Comparison of ENCODE assay signal across 21 mouse cellular contexts in the genomic region with DNA sequence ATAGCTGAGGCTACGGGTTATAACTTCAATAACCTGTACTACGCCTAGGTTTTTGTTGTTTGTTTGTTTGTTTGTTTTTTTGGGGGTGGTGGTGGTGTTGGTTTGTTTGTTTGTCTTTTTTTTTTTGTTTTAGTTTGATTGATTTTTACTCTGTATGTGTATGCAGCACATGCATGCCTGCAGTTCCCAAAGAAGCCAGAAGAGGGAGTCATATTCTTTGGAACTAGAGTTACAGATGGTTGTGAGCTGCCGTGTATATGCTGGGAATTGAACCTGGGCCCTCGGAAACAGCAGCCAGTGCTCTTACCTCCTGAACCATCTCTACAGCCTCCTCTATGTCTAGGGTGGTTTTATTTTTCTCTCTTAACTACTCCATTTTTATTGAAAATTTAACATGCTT.
DNase-seq lines count a peak whose midpoint lies in the region; ATAC-seq and TF ChIP-seq lines count a peak whose summit lies in the region.
"Had no signal": no experiment of that assay in that cellular context is flagged by ENCODE, and none has a peak within 500 bp of the region (broad histone marks: within the 10 kb centered on the region; RNA-seq: fewer than 3 reads in every experiment).

No protein-coding gene starts in this region.

- H3K9ac ChIP-seq in heart, embryonic 11.5 days (ENCODE audit: low read depth, low read length): no peak overlapping the region
- no peak overlapping the region for H3K9ac ChIP-seq in lung, postnatal 0 days (replicated peaks; ENCODE audit: low read depth)
- H3K9ac ChIP-seq: embryonic facial prominence, embryonic 15.5 days; heart, embryonic 13.5 days; lung, embryonic 15.5 days had no signal

- no peak overlapping the region for H3K27ac ChIP-seq in heart, embryonic 11.5 days (ENCODE audit: low read depth, low read length)
- H3K27ac ChIP-seq in lung, postnatal 0 days (ENCODE audit: low read length): no peak overlapping the region
- H3K27ac ChIP-seq: embryonic facial prominence, embryonic 15.5 days; forebrain, embryonic 10.5 days; heart, embryonic 13.5 days; lung, embryonic 15.5 days had no signal

- no peak for ATAC-seq in heart, embryonic 11.5 days (replicated peaks; ENCODE audit: insufficient number of reproducible peaks, low FRiP score, low TSS enrichment)
- no peak for ATAC-seq in lung, postnatal 0 days
- no peak for ATAC-seq in activated CD4-positive, CD25-positive, alpha-beta regulatory T cell, adult 4 months
- ATAC-seq: hindbrain, embryonic 16.5 days had no signal

- 90% methylated on average over 4 of the region's 4 CpGs for WGBS in heart, embryonic 11.5 days (ENCODE audit: insufficient replicate concordance)
- WGBS in lung, postnatal 0 days: 93% methylated on average over 4 of the region's 4 CpGs

- no peaks in the 10 kb centered on the region for H3K36me3 ChIP-seq in heart, embryonic 11.5 days (ENCODE audit: control insufficient read depth, insufficient read depth, low read length)
- no peaks in the 10 kb centered on the region for H3K36me3 ChIP-seq in lung, postnatal 0 days (ENCODE audit: insufficient read depth, low read length)
- H3K36me3 ChIP-seq: embryonic facial prominence, embryonic 15.5 days; forebrain, embryonic 10.5 days; heart, embryonic 13.5 days; lung, embryonic 15.5 days had no signal

- no peaks in the 10 kb centered on the region for H3K4me1 ChIP-seq in heart, embryonic 11.5 days (ENCODE audit: control insufficient read depth, insufficient read depth, low read length)
- no peaks in the 10 kb centered on the region for H3K4me1 ChIP-seq in lung, postnatal 0 days (ENCODE audit: insufficient read depth, low read depth, low read length)
- H3K4me1 ChIP-seq: heart, embryonic 13.5 days; lung, embryonic 15.5 days had no signal

- H3K4me3 ChIP-seq in heart, embryonic 11.5 days (ENCODE audit: low read depth, low read length): no peak overlapping the region
- no peak overlapping the region for H3K4me3 ChIP-seq in lung, postnatal 0 days (ENCODE audit: low read depth, low read length)
- H3K4me3 ChIP-seq: embryonic facial prominence, embryonic 15.5 days; forebrain, embryonic 10.5 days; heart, embryonic 13.5 days; lung, embryonic 15.5 days had no signal

- DNase-seq in heart, adult 11 months: peak; percentile 15
- no peak for DNase-seq in lung, postnatal 0 days (ENCODE audit: low spot score)
- DNase-seq in lung, postnatal 25 days (ENCODE audit: low spot score): no peak
- DNase-seq in B cell, adult 2 months: peak; percentile 4 to 5
- DNase-seq in induced T-regulatory cell, adult 2 months (ENCODE audit: low read depth): peak; percentile 62
- DNase-seq in c-Kit-positive CD71-positive TER-119-positive erythroid progenitor cells, embryonic 14.5 days (ENCODE audit: low spot score): no peak
- DNase-seq: adrenal gland, postnatal 25 days; cerebellum, adult 9-11 months; gastrocnemius, postnatal 14 days; heart, postnatal 36 days; kidney, adult 2 months; kidney, postnatal 4 days; midbrain, embryonic 14.5 days had no signal

- H3K27me3 ChIP-seq in heart, embryonic 11.5 days (ENCODE audit: control insufficient read depth, insufficient read depth, low read length): no peaks in the 10 kb centered on the region
- no peaks in the 10 kb centered on the region for H3K27me3 ChIP-seq in lung, postnatal 0 days (replicated peaks; ENCODE audit: insufficient read depth, low read length)
- H3K27me3 ChIP-seq: embryonic facial prominence, embryonic 15.5 days; heart, embryonic 13.5 days; lung, embryonic 15.5 days had no signal

- TF ChIP-seq CTCF in lung, postnatal 0 days (IDR thresholded peaks at IDR 0.05): peak; percentile 31; the same call in 1 of the 2 replicates

- no peak overlapping the region for H3K4me2 ChIP-seq in heart, embryonic 11.5 days
- no peak overlapping the region for H3K4me2 ChIP-seq in lung, postnatal 0 days (replicated peaks; ENCODE audit: low read depth, low read length)
- H3K4me2 ChIP-seq: embryonic facial prominence, embryonic 15.5 days; heart, embryonic 13.5 days; liver, embryonic 11.5 days; lung, embryonic 15.5 days had no signal

- no peak for TF ChIP-seq EP300 in lung, postnatal 0 days (IDR thresholded peaks at IDR 0.05)

- H3K9me3 ChIP-seq in heart, embryonic 11.5 days (replicated peaks; ENCODE audit: control insufficient read depth, low read length): no peaks in the 10 kb centered on the region
- H3K9me3 ChIP-seq in lung, postnatal 0 days (ENCODE audit: low read length): no peaks in the 10 kb centered on the region
- H3K9me3 ChIP-seq: embryonic facial prominence, embryonic 15.5 days; forebrain, embryonic 10.5 days; heart, embryonic 13.5 days; lung, embryonic 15.5 days had no signal

Comparison
In these comparisons a context has a peak if more than half of its experiments do, and no peak if none do; other contexts are left out.
1. DNase-seq: peak in heart, adult 11 months (single experiment), B cell, adult 2 months (2 of 2) and induced T-regulatory cell, adult 2 months (single experiment); none in lung, postnatal 0 days (single experiment), lung, postnatal 25 days (single experiment) and c-Kit-positive CD71-positive TER-119-positive erythroid progenitor cells, embryonic 14.5 days (single experiment).